Mouse (Mus musculus) embryonic facial prominence, embryonic 11.5 days (tissue): ENCODE measurements around the gene Ankrd6. TPM values are rescaled to one million over a fixed set of nuclear protein-coding genes. Genes with fewer than 3 reads are reported as not detected.
"Not testable (repeated sequence)": the region's sequence is repeated elsewhere in the genome, so short reads cannot be mapped to it uniquely, and the experiment has no call there.

Source experiments
- ATAC-seq: fragments of 200-750 bp; cut with Nextera tagmentation; replicated peaks from 2 replicates; pipeline ENCODE4 v1.8.0; 2017; ENCODE audit warnings: low read depth; ENCODE audit not compliant: insufficient number of reproducible peaks, low FRiP score, low TSS enrichment
- DNase-seq: peaks from one replicate; pipeline ENCODE4 v3.0.0-alpha.2; 2015; ENCODE audit warnings: low spot score
- H3K27ac ChIP-seq: fragments of 300-500 bp; sonication (generic); replicated peaks from 2 replicates; pipeline ENCODE4 v1.5.1; 2014; ENCODE audit warnings: mild to moderate bottlenecking, low read depth, low read length, control low read depth
- H3K27me3 ChIP-seq: fragments of 300-500 bp; sonication (generic); 2 replicates; pipeline ENCODE4 v1.6.1; 2014; ENCODE audit warnings: mild to moderate bottlenecking, low read length, moderate library complexity, mixed read lengths; ENCODE audit not compliant: control insufficient read depth, insufficient read depth
- H3K36me3 ChIP-seq: fragments of 300-500 bp; sonication (generic); replicated peaks from 2 replicates; pipeline ENCODE4 v1.6.1; 2014; ENCODE audit warnings: low read depth, mild to moderate bottlenecking, low read length, moderate library complexity, mixed read lengths; ENCODE audit not compliant: control insufficient read depth, insufficient read depth
- H3K4me1 ChIP-seq: fragments of 300-500 bp; sonication (generic); 2 replicates; pipeline ENCODE4 v1.6.1; 2014; ENCODE audit warnings: low read length, mixed read lengths; ENCODE audit not compliant: control insufficient read depth, insufficient read depth
- H3K4me2 ChIP-seq: fragments of 300-500 bp; sonication (generic); 2 replicates; pipeline ENCODE4 v1.6.1; 2014; ENCODE audit warnings: low read depth, mild to moderate bottlenecking, control low read depth, low read length, moderate library complexity
- H3K4me3 ChIP-seq: fragments of 300-500 bp; sonication (generic); 2 replicates; pipeline ENCODE4 v1.5.1; 2014; ENCODE audit warnings: low read depth, low read length, control low read depth
- H3K9ac ChIP-seq: fragments of 300-500 bp; sonication (generic); replicated peaks from 2 replicates; pipeline ENCODE4 v1.6.1; 2014; ENCODE audit warnings: mild to moderate bottlenecking, control low read depth, low read length
- H3K9me3 ChIP-seq: fragments of 300-500 bp; sonication (generic); replicated peaks from 2 replicates; pipeline ENCODE4 v1.6.1; 2016; ENCODE audit warnings: mild to moderate bottlenecking, low read length, inconsistent platforms, mixed read lengths; ENCODE audit not compliant: control insufficient read depth
- WGBS: fragments of 180-500 bp; shearing (Covaris S2); extraction: QIAGEN DNeasy Blood & Tissue Kit; methylation state at CpG from one replicate; pipeline ENCODE4 v1.1.7; 2014; 5-methylcytosine and 5-hydroxymethylcytosine counted together
- polyA plus RNA-seq: library from polyadenylated mRNA; unstranded; fragments of >200 nt; fragmentation: Nextera tagmentation; extraction: Ambion mirVana; gene quantifications from 2 replicates; pipeline ENCODE4 v1.2.1, GENCODE M21; 2014

The Ankrd6 gene
- polyA plus RNA-seq, 1 experiment from 2014 or later: 11.3 TPM

DNA sequence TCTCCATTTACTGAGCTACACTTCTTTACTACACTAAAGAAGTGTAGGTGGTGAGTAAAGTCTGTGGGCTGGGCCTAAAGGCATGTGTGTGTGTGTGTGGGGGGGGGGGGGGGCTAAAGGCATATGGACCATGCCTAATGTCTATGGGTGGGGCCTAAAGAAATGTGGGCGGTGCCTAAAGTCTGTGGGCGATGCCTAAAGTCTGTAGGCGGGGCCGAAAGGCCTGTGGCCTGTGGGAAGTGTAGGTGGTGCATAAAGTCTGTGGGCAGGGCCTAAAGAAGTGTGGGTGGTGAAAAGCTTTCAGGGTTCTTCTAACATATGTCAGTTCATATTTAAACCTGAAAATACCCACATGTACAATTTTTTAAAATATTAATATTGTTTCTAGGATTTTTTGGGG is 26.7 kb upstream of the Ankrd6 start:
- no peak overlapping the region for H3K27ac ChIP-seq
- DNase-seq (no peak), ATAC-seq (no peak)
- H3K9me3 ChIP-seq: no peaks in the 10 kb centered on the region
- no peak overlapping the region for H3K4me3 ChIP-seq
- 0 out of 2 replicates have a peak, but pooled peaks cover 2% of the 10 kb centered on the region for H3K27me3 ChIP-seq
- no peaks in the 10 kb centered on the region for H3K4me1 ChIP-seq
- H3K36me3 ChIP-seq: no peaks in the 10 kb centered on the region
- H3K9ac ChIP-seq: no peak overlapping the region
- 91% methylated on average over 4 of the region's 4 CpGs for WGBS
- no peak overlapping the region for H3K4me2 ChIP-seq

DNA sequence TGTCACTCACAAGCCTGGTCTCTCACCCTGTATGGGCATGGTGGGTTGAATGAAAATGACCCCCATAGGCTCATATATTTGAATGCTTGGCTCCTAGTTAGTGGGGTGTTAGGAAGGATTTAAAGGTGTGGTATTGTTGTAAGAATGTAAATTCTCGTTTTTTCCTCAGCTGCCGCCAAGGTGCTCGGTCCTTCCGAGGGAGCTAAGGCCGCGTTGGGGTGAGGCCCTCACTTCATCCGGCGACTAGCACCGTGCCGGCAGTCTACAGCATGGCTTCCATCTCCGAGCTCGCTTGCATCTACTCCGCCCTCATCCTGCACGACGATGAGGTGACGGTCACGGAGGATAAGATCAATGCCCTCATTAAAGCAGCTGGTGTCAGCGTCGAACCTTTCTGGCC is 14.0 kb upstream of the Ankrd6 start:
- not testable (repeated sequence) for H3K9me3 ChIP-seq, H3K27ac ChIP-seq, H3K36me3 ChIP-seq, H3K27me3 ChIP-seq, H3K4me1 ChIP-seq, H3K9ac ChIP-seq, ATAC-seq, H3K4me3 ChIP-seq, DNase-seq, H3K4me2 ChIP-seq
- WGBS: 93% methylated on average over 19 of the region's 19 CpGs

DNA sequence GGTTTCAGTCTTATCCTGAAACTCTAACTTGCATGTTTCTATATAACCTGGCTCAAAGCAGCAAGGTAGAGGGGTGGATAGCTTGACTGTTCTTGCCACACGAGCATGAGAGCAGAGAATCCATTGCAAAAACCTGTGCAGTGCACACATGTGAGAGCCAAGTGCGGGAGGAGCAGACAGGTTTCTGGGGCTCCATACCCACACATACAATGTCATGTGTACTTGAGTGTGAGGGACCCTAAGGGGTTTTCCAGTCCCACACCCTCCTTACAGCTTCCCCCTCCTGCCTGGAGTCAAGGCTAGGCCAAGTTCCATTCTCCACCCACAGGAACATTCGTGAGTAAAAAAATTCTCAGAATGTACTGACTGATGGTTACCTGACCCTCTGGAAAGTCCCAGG is 10.8 kb upstream of the Ankrd6 start:
- no peaks in the 10 kb centered on the region for H3K27me3 ChIP-seq
- 68% methylated on average over 3 of the region's 3 CpGs for WGBS
- no peaks in the 10 kb centered on the region for H3K9me3 ChIP-seq
- H3K9ac ChIP-seq: no peak overlapping the region
- H3K4me1 ChIP-seq: no peaks in the 10 kb centered on the region
- no peak overlapping the region for H3K4me2 ChIP-seq
- DNase-seq (no peak), ATAC-seq (no peak)
- H3K27ac ChIP-seq: no peak overlapping the region
- no peaks in the 10 kb centered on the region for H3K36me3 ChIP-seq
- H3K4me3 ChIP-seq: no peak overlapping the region

DNA sequence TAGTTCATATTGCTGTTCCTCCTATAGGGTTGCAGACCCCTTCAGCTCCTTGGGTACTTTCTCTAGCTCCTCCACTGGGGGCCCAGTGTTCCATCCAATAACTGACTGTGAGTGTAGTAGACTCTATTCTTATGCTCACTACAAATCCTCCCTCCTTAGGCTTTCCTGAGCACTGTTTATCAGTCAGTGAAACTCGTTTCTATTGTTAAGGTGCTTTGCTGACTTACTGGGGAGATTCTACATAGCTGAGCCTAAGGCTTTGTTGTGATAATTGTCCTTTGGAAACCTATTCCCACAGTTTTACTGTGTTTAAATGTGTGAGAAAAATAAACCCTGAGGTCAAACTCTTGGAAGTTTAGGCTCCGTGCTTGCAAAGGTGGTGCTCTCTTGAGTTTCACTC is 5.8 kb upstream of the Ankrd6 start:
- ATAC-seq: no peak
- Histone ChIP-seq H3K9me3 (no peaks in the 10 kb centered on the region), H3K27me3 (no peaks in the 10 kb centered on the region), H3K9ac (no peak overlapping the region), H3K27ac (no peak overlapping the region), H3K36me3 (no peaks in the 10 kb centered on the region), H3K4me1 (no peaks in the 10 kb centered on the region), H3K4me2 (no peak overlapping the region), H3K4me3 (no peak overlapping the region)
- 40% methylated on average over 2 of the region's 2 CpGs for WGBS
- DNase-seq: no peak

DNA sequence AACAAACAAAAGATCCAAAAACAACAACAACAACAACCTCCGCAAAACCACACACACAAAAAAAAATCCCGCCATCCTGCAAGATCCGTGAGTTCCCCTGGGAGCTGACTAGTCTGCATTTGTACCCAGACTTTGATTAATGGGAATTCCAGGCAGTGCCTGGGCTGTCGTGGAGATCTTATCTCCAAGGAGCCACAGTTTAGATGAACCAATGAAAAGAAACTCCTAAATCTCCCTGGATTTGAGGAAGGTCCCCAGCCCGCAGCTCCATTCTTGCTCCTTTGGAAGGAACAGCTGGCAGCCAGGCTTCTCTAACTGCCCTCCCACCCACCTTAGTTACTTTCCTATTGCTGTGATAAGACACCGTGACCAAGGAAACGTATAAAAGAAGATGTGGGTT is 2.0 kb upstream of the Ankrd6 start:
- no peaks in the 10 kb centered on the region for H3K36me3 ChIP-seq
- no peak overlapping the region for H3K4me3 ChIP-seq
- no peaks in the 10 kb centered on the region for H3K9me3 ChIP-seq
- no peak overlapping the region for H3K27ac ChIP-seq
- 24% methylated on average over 7 of the region's 7 CpGs for WGBS
- no peaks in the 10 kb centered on the region for H3K27me3 ChIP-seq
- no peak overlapping the region for H3K9ac ChIP-seq
- H3K4me2 ChIP-seq: no peak overlapping the region
- no peaks in the 10 kb centered on the region for H3K4me1 ChIP-seq
- DNase-seq: peak; percentile 31
- ATAC-seq: no peak

DNA sequence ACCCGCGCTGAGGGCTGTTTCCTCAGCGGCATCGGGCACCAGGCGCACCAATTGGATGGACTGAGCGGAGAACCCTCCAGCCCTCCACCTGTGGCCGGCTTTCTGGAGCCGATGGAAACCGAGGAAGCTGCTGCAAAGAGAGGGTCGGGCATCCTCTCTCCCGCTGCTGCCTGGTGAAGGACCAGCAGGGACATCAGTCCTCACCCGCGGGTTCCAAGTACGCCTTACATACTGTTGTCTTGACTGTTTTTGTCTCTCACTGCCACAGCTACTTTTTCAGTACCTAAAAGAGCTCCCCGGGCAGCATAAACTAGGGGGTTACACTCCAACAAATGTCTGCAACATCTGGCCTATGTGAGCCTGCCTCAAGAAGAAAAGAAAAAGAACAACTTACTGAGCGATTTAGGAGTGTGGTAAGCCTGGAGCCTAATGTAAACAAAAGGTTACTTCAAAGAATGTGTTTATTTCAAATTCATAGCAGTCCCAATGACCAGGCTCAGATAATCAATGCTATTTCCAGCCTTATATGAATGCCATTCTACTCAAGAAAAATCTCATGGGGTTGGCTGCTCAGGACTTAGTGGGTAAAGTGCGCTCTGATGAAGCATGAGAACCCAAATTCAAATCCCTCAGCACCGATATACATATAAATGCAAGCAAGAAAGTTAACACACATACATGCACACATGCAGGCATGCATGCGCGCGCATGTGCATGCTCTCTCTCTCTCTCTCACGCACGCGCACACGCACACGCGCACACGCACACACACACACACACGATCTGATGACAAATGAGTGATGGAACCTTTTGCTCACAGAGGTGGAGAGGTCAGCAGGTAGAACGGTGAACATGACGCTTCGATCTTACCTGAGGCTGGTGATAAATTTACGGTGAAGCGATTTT is 647 bp upstream of the Ankrd6 start:
- Histone ChIP-seq H3K27me3 (no peaks in the 10 kb centered on the region), H3K9me3 (no peaks in the 10 kb centered on the region), H3K4me1 (no peaks in the 10 kb centered on the region), H3K27ac (no peak overlapping the region), H3K36me3 (no peaks in the 10 kb centered on the region), H3K4me3 (peak overlapping the region; percentile 74), H3K9ac (peak overlapping the region; percentile 72), H3K4me2 (peak overlapping the region; percentile 96)
- DNase-seq (peak; percentile 28), ATAC-seq (peak; percentile 50)
- 3% methylated on average over 34 of the region's 34 CpGs for WGBS

DNA sequence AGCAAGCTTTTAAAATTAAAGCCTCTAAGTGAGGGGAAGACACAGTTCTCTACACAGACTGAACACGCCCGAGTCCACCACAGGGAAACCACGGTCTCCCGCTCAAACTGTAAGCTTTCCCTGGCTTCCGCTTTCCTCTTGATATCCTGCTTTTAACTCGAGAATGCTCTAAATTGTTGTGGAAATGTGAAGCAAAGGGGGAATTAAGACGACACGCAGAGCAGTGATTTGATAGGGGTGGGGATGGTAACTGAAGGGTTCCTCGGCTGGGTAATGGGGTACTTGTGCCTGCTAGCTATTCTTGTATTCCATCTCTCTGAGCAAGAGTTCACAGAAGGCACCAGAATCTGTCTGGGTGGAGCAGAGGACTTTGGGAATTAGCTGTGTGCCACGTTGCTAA is 1.9 kb downstream of the Ankrd6 start:
- ATAC-seq: no peak
- Histone ChIP-seq H3K27me3 (no peaks in the 10 kb centered on the region), H3K36me3 (no peaks in the 10 kb centered on the region), H3K4me2 (no peak overlapping the region), H3K4me1 (no peaks in the 10 kb centered on the region), H3K9ac (no peak overlapping the region), H3K9me3 (no peaks in the 10 kb centered on the region), H3K4me3 (no peak overlapping the region), H3K27ac (no peak overlapping the region)
- DNase-seq: no peak
- WGBS: 46% methylated on average over 10 of the region's 10 CpGs

DNA sequence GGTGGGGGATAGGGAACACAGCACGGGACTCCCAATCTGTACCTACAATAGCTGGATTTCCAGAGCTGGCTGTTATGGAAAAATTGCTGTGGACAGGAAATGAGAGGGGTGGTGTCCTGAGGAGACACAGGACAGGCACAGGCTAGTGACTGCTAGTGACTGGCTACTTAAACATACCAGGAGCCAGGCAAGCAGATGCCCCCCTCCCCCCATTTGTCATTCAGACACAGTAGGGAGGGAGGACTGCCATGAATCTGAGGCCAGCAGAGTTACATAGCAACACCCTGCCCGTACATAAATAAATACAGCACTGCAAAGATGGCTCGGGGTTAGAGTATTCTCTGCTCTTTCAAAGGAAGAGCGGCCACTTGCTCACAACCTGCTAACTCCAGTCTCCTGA is 3.0 kb downstream of the Ankrd6 start:
- no peaks in the 10 kb centered on the region for H3K9me3 ChIP-seq
- no peaks in the 10 kb centered on the region for H3K36me3 ChIP-seq
- no peaks in the 10 kb centered on the region for H3K4me1 ChIP-seq
- DNase-seq (peak; percentile 39), ATAC-seq (no peak)
- no peak overlapping the region for H3K9ac ChIP-seq
- no peak overlapping the region for H3K27ac ChIP-seq
- no peak overlapping the region for H3K4me3 ChIP-seq
- H3K4me2 ChIP-seq: no peak overlapping the region
- H3K27me3 ChIP-seq: no peaks in the 10 kb centered on the region
- WGBS: 41% methylated on average over 4 of the region's 4 CpGs
